Mouse (Mus musculus) splenic B cell, adult 2 months (primary cell): ENCODE measurements around the gene Arsg.
A peak's percentile ranks its signal among the peaks of the same experiment; 100 is the strongest.

Experiments
- DNase-seq: peaks from one replicate; pipeline ENCODE4 v3.0.0-alpha.2; 2011; ENCODE audit warnings: low read depth, low spot score
- H3K27me3 ChIP-seq: 2 replicates; pipeline ENCODE4 v1.6.1; 2012; ENCODE audit warnings: mild to moderate bottlenecking, low read length, moderate library complexity, mixed read lengths; ENCODE audit not compliant: control insufficient read depth, poor library complexity, insufficient read depth, severe bottlenecking
- H3K36me3 ChIP-seq: 2 replicates; pipeline ENCODE4 v1.6.1; 2012; ENCODE audit warnings: mild to moderate bottlenecking, low read length, moderate library complexity, mixed read lengths; ENCODE audit not compliant: control insufficient read depth, poor library complexity, insufficient read depth, severe bottlenecking

The Arsg gene

DNA sequence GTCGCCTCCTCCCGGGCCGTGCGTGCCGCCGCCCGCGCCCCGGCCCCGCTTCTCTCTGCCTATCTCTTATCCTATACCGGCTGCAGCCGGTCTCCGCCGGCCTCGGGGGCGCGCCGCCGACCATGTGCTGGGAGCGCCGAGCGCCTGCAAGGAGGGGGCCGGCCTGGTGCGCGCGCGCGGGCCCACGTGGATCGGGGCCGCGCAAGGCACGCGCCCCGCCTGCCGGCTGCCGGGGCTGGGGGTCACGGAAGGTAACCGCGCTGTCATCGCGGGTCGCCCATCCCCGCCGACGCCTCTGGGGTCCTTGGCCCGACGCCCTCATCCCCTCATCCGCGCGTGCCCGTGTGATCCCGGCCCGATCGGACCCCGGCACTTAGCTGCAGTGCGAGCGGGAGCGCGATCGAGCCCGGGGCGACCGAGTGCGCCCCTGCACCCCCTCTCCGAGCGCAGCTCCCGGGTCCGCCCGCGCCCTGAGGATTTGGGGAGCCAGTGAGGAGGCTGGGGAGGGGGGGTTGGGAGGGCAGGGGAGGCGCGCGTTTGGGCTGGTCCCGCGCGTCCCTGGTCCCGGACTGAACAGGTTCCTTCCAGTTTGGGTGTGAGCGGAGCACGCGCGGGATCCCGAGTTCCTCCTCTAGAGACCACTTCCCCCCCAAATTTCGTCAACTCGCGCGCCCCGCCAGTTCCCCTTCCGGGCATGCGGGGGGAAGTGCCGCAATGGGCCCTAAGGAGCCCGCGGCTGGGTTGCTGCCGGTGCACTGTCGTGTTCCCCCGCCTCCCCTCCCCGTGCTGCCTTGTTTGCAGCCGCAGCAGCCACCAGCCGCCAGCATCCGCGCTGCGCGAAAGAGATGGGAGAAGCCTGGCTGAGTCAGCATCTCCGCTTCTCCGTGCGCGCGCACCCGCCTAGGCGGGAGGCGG lies at the start of gene Arsg, which contains the start of gene Slc16a6:
Gene Arsg (plus strand): TSS at position 204 of the 915 bp plus-strand sequence.
Gene Slc16a6 (minus strand): TSS at position 428 of the 915 bp plus-strand sequence.
- H3K27me3 ChIP-seq: no peaks in the 10 kb centered on the region
- no peaks in the 10 kb centered on the region; the same call in 1 of the 2 replicates for H3K36me3 ChIP-seq
- DNase-seq: peak; percentile 96

DNA sequence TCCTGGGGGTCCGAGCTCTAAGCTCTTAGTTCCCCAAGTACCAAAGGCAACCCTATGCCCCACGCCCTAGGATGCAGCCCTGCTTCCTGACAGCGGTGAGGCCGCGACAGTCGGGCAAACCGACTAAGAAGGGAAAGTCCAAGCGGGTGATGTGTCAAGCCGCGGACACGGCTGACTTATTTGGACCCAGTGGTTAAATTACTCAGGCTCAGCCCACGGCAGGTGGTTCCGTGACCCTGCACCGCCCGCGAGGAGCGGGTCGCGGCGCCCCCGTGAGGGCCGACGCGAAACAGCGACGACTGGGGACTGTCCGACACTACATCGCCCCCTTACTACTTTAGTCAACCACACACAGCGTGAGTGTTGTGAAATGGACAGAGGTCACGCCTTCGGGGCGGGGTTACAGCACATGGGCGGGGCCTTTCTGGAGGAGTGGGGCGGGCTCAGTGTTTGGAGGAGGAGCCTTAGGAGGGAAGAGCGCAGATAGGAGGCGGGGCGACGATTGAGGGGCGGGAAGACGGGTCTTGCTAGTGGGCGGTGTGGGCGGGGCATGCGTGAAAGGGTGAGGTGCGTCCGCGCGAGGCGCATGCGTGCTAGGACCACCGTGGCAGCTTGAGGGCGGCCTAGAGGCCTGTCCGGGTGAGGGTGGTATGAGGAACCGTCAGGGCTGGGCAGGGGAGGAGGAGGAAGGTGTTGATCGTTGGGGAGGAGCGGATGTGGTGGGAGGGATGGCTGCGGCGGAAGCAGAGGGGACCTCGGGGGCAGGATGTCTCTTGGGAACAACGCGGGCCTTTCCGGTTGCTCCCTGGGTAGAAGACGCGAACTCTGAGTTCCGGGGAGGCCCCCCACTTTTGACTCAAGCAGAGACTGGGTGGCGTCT lies 47.5 kb upstream of the Arsg start, which contains the start of gene Amz2:
Gene Amz2 (plus strand): TSS at position 555 of the 880 bp plus-strand sequence.
- Histone ChIP-seq H3K27me3 (no peaks in the 10 kb centered on the region), H3K36me3 (no peaks in the 10 kb centered on the region; the same call in 1 of the 2 replicates)
- peak; percentile 100 for DNase-seq

DNA sequence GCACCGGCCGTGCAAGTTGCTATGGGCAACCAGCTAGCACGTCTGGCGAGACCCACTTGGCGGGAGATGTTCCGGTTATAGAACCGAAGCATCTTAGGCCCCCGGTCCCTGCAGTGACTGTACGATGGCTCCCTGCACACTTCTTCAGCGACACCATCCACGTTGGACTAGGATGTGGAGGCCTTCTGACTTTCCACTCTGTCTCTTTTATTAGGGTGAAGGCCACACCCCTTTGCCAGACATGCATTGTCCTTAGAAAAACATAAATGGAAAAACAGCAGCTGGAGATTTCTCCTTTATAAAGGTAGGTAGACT lies 46.9 kb upstream of the Arsg start:
- H3K36me3 ChIP-seq: no peaks in the 10 kb centered on the region; the same call in 1 of the 2 replicates
- H3K27me3 ChIP-seq: no peaks in the 10 kb centered on the region
- DNase-seq: no peak

DNA sequence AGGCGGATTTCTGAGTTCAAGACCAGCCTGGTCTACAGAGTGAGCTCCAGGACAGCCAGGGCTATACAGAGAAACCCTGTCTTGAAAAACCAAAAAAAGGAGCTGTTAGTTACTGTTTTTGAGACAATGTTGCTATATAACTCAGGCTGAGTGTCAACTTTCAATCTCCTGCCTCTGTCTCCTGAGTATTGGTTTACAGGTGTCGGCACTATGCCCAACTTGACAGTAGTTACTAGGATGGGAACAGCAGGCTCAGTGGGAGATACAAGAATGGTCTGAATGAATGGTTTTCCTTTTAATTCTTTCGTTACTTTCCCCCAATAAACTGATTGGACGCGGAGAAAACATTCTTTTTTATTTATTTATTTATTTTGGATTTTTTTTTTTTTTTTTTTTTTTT lies 45.8 kb upstream of the Arsg start:
- H3K27me3 ChIP-seq: no peaks in the 10 kb centered on the region
- DNase-seq: no peak
- H3K36me3 ChIP-seq: no peaks in the 10 kb centered on the region; the same call in 1 of the 2 replicates

DNA sequence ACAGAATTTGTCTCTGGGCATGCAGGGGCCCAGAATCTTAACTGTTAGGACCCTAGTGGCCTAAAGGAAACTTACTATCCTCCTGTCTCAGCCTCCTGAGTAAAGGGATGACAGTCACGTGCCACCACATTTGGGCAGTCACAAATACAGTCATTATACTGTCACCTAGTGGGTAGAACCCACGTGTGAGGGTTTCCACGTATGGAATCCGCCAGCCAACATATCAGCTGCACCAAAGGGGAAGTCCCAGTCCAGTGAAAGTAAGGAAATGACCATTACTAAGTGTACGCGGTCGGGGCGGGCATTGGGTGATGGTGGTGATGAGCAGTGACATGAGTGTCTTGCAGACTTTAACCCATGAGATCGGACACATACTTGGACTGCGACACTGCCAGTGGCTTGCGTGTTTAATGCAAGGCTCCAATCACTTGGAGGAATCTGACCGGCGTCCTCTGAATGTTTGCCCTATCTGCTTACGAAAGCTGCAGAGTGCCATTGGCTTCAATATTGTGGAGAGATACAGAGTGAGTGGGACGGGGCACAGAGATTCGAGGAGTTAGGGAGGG lies 38.9 kb upstream of the Arsg start:
- Histone ChIP-seq H3K36me3 (no peaks in the 10 kb centered on the region; the same call in none of the 2 replicates), H3K27me3 (no peaks in the 10 kb centered on the region)
- DNase-seq: peak; percentile 67

DNA sequence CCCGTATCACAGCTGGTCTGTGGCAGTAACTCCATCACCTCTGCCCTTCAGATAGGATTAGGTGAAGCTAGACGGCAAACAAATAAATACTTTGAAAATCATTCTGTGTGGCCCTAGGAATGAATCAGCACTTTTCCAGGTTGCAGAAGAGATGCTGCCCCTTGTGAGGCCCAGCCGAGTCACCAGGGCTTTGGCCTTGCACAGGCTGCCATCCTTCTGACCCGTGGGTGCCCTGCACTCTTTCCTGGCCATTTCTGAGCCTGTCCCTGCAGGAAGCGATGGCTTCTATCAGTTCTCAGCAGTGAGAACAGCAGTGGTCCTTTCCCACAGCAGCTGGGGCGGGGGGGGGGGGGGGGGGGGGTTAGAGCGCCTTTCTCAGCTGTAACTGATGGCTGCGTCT lies 36.3 kb upstream of the Arsg start:
- no peaks in the 10 kb centered on the region for H3K27me3 ChIP-seq
- H3K36me3 ChIP-seq: no peaks in the 10 kb centered on the region; the same call in 1 of the 2 replicates
- no peak for DNase-seq

DNA sequence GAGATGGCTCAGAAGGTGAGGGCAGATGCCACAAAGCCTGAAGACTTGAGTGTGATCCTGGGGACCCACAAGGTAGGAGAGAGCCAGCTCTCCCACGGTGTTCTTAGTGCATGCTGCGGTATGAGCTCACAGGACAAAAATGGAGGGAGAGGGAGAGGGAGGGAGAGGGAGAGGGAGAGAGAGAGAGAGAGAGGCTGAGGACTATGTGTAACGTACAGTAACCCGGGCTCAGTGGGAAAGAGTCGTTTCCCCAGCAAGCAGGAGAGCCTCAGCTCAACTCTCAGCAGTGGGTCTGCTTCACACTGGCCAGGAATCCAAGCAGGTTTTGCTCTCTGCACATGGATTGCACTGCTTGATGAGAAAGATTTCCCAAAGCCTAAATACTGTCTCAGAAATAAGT lies 34.0 kb upstream of the Arsg start:
- Histone ChIP-seq H3K36me3 (no peaks in the 10 kb centered on the region; the same call in 1 of the 2 replicates), H3K27me3 (no peaks in the 10 kb centered on the region)
- no peak for DNase-seq

DNA sequence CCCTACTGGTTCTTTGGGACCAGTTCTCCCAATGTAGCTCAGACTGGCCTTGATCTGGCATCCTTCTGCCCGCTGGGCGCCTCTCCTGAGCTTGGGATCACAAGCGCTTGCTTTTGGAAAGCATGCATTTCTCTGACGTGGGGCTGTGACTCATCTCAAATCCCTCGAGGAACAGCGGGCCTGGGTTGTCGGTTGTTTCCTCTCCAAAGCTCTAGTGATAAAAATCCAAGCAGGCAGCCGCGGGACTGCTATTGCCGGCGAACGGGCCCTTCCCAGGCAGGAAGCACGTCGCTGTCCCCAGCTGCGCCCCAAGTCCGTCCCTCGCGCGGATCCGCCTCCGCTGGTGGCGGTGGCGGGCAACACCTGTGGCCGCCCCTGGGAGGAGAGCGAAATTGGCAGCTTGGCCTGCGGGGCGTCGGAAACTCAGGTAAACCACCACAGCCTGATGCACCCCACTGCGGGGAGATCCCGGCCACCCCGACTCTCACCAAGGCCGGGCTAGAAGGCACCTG lies 33.3 kb upstream of the Arsg start:
- Histone ChIP-seq H3K36me3 (no peaks in the 10 kb centered on the region; the same call in 1 of the 2 replicates), H3K27me3 (no peaks in the 10 kb centered on the region)
- peak; percentile 87 for DNase-seq

DNA sequence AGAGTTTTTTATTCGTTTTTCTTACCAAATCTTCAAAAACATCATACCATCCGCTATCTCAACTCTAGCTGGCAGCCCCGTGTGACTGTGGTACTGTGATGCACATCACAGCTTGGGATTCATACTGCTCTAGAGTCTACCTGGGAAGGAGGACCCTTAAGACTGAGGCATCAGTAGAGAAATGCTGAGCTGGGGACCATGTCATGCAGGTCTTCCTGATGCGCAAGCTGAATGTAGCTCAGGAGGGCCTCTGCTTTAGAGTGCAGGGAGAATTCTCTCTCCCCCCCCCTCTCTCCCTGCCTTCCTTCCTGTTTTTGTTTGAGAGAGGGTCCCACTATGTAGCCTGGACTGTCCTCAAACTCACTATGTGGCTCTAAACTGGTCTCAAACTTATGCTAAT lies 32.5 kb upstream of the Arsg start:
- Histone ChIP-seq H3K27me3 (no peaks in the 10 kb centered on the region), H3K36me3 (no peaks in the 10 kb centered on the region; the same call in 1 of the 2 replicates)
- no peak for DNase-seq

DNA sequence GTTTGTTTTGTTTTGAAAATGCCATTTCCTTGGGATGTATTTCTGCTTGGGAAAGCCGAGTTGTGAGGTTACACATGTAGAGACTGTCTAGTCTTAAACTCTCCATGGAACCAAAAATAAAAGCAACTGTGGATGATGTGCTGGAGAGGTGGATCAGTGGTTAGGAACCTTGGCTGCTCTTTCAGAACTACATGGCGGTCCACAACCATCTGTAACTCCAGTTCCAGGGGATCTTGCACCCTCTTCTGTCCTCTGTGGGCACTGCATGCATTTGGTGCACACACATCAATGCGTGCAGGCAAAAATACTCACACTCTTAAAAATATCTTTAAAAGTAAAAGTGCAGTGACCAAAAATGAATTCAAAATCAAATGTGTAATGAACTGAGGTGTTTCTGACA lies 32.1 kb upstream of the Arsg start:
- DNase-seq: peak; percentile 85
- Histone ChIP-seq H3K36me3 (no peaks in the 10 kb centered on the region; the same call in 1 of the 2 replicates), H3K27me3 (no peaks in the 10 kb centered on the region)

DNA sequence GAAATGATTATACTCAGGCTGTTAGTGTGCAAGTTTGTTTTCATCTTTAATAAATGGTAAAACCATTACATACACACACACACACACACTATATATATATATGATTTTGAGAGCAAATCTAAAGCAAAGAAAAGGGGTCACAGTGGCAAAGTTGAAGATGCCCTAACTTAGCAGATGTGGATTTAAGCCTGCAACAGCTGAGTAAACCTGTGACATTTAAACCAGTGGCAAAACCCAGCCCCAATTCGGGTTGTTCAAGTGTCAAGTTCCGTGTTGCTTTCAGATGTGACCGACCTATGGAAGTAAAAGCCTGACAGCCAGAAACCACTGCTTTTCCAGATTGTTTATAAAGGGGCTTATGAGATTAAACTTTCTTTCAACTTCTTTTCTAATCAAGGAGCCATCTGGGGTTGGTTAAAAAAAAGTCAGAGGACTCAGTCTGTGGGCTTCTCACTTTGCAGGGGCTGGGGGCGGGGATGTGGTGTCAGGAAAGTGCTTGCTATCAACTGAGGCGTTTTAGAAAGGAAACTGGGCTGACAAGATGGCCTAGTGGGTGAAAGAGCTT lies 30.9 kb upstream of the Arsg start:
- H3K36me3 ChIP-seq: no peaks in the 10 kb centered on the region; the same call in 1 of the 2 replicates
- no peaks in the 10 kb centered on the region for H3K27me3 ChIP-seq
- no peak for DNase-seq

DNA sequence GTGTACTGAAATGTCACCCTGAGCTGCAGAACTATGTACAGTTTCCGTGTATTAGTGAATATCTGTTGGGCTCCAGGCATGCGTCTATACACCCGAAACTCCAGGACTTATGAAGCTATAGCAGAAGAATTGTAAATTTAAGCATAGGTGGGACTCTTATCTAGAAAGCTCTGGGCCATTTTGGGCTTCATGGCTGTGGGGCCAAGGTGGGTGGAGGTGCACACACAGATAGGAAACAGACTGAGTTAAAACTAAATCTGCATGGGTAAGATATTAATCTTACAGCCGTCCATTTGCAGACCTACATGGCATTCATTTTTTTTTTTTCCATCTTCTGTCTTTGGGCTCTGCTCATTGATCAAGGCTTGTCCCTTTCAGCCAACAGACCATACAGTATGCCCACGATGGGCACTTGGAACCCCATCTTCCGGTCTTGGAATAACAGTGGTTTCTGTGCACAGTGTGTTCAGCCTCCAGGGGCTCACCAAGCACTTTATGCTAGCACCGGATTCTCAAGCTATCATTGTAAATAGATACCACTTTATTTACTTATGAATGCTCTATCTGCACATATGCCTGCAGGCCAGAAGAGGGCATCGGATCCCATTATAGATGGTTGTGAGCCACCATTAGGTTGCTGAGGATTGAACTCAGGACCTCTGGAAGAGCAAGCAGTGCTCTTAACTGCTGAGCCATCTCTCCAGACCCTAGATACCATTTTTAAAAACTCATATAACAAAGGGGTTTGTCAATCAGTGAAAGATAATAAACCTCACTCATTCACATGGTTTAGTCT lies 29.5 kb upstream of the Arsg start:
- Histone ChIP-seq H3K27me3 (no peaks in the 10 kb centered on the region), H3K36me3 (no peaks in the 10 kb centered on the region; the same call in 1 of the 2 replicates)
- no peak for DNase-seq

DNA sequence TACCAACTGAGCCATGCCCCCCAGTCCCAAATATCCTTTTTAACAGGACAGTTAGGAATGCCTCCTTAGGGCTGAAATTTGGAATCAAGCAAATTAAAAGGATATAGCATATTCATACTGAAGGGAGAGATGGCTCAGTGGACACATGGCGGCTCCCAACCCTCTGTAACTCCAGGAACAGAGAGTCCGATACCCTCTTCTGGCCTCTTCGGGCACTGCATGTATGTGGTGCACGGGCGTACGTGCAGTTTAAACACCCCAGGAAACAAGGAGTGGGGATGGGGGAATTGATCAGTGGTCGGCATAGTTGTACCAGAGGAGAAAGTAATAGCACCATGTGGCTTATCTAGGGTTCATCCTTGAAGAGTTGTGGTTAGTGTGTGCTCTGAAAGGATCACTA lies 28.6 kb upstream of the Arsg start:
- H3K36me3 ChIP-seq: no peaks in the 10 kb centered on the region; the same call in 1 of the 2 replicates
- DNase-seq: peak; percentile 39
- H3K27me3 ChIP-seq: no peaks in the 10 kb centered on the region
